Mouse (Mus musculus): ENCODE results near the gene S100a14.

DNA sequence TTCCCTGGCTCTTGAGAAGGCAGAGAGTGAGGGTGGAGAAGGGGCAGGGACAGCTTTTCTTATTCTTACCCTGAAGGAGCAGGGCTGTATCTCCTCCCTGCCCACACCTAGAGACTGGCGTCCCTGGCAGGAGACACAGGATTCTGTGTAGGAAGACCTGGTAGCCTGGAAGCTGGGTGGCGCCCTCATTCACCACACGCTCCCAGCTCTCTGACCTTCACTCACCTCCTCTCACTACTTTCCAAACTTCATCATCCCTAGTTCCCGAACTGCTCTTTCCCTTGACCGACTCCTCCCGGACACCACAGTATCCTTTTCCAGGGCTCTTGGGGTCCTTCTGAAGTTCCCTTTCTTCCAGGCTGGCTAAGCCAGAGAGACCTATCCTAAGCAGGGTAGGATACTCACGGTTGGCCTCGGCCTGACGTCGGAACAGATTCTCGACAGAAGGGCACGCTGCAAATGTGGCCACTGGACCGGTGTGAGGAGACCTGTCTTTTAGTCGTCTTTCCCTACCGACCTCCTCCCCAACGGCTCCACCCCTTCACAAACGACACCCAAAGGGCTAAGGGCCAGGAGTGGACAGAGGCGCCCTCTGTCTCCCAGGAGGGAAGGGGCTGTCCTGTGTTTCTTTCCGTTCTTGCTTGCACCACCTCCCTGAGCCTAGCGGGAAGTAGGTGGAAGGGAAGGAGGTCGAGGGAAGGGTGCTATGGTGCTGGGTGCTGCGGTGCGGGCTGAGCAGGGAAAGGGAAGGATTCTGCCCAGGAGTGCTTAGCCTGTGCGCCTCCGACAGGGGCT is 12.7 kb upstream of the S100a14 start, which contains the start of the genes S100a1 and S100a13:
- TF ChIP-seq POLR2A (IDR thresholded peaks at IDR 0.05; ENCODE audit: insufficient read depth, low read length), result no peak
- TF ChIP-seq CTCF (IDR thresholded peaks at IDR 0.05; ENCODE audit: low read depth, low read length), result peak; percentile 42
- TF ChIP-seq EP300 (IDR thresholded peaks at IDR 0.05; ENCODE audit: insufficient read depth, low read depth, low read length), result no peak

All from ES-Bruce4 (cell line).